Mouse (Mus musculus) embryonic facial prominence, embryonic 10.5 days (tissue): ENCODE measurements around the gene Ube2o. TPM values are rescaled to one million over a fixed set of nuclear protein-coding genes. Genes with fewer than 3 reads are reported as not detected.

ENCODE experiments used
- DNase-seq: peaks from one replicate; pipeline ENCODE4 v3.0.0-alpha.2; 2017; ENCODE audit warnings: low spot score
- H3K27ac ChIP-seq: fragments of 300-500 bp; sonication (generic); replicated peaks from 2 replicates; pipeline ENCODE4 v1.5.1; 2016; ENCODE audit warnings: mild to moderate bottlenecking
- H3K27me3 ChIP-seq: fragments of 300-500 bp; sonication (generic); replicated peaks from 2 replicates; pipeline ENCODE4 v1.6.1; 2016; ENCODE audit warnings: low read depth, mild to moderate bottlenecking; ENCODE audit not compliant: poor library complexity, severe bottlenecking
- H3K36me3 ChIP-seq: fragments of 300-500 bp; sonication (generic); replicated peaks from 2 replicates; pipeline ENCODE4 v1.6.1; 2016; ENCODE audit warnings: mild to moderate bottlenecking, moderate library complexity
- H3K4me1 ChIP-seq: fragments of 300-500 bp; sonication (generic); 2 replicates; pipeline ENCODE4 v1.6.1; 2016
- H3K4me3 ChIP-seq: fragments of 300-500 bp; sonication (generic); 2 replicates; pipeline ENCODE4 v1.5.1; 2016; ENCODE audit warnings: mild to moderate bottlenecking, moderate library complexity
- H3K9me3 ChIP-seq: fragments of 300-500 bp; sonication (generic); 2 replicates; pipeline ENCODE4 v1.6.1; 2016; ENCODE audit warnings: mild to moderate bottlenecking
- WGBS: fragments of 180-500 bp; shearing (Covaris S2); methylation state at CpG from one replicate; pipeline ENCODE4 v1.1.7; 2016; 5-methylcytosine and 5-hydroxymethylcytosine counted together
- polyA plus RNA-seq: library from polyadenylated mRNA; unstranded; fragments of >200 nt; fragmentation: Nextera tagmentation; extraction: Ambion mirVana; gene quantifications from 2 replicates; pipeline ENCODE4 v1.2.1, GENCODE M21; 2016

Gene Ube2o
- polyA plus RNA-seq, 1 experiment from 2014 or later: 12.4 TPM

- WGBS: 86% methylated on average over 19 of the region's 19 CpGs
- Histone ChIP-seq H3K36me3 (peaks cover 10% of the 10 kb centered on the region; the same call in 1 of the 2 replicates), H3K4me3 (no peak overlapping the region), H3K27me3 (no peaks in the 10 kb centered on the region), H3K27ac (no peak overlapping the region), H3K4me1 (peaks cover 65% of the 10 kb centered on the region), H3K9me3 (no peaks in the 10 kb centered on the region)
- DNase-seq: no peak
These were observed 9.2 kb downstream of the Ube2o start for GRCm38 (mm10) chr11:116571767-116572679.

- 88% methylated on average over 7 of the region's 7 CpGs for WGBS
- Histone ChIP-seq H3K36me3 (peaks cover 10% of the 10 kb centered on the region; the same call in 1 of the 2 replicates), H3K27ac (no peak overlapping the region), H3K4me1 (peaks cover 56% of the 10 kb centered on the region), H3K4me3 (no peak overlapping the region), H3K27me3 (no peaks in the 10 kb centered on the region), H3K9me3 (no peaks in the 10 kb centered on the region)
- no peak for DNase-seq
These were observed 10.4 kb downstream of the Ube2o start for GRCm38 (mm10) chr11:116570821-116571220.

- Histone ChIP-seq H3K9me3 (no peaks in the 10 kb centered on the region), H3K4me1 (peaks cover 28% of the 10 kb centered on the region), H3K27ac (no peak overlapping the region), H3K4me3 (no peak overlapping the region), H3K27me3 (no peaks in the 10 kb centered on the region), H3K36me3 (peaks cover 28% of the 10 kb centered on the region)
- 87% methylated on average over 8 of the region's 8 CpGs for WGBS
- DNase-seq: no peak
These were observed 13.7 kb downstream of the Ube2o start for GRCm38 (mm10) chr11:116567531-116567930.

DNA sequence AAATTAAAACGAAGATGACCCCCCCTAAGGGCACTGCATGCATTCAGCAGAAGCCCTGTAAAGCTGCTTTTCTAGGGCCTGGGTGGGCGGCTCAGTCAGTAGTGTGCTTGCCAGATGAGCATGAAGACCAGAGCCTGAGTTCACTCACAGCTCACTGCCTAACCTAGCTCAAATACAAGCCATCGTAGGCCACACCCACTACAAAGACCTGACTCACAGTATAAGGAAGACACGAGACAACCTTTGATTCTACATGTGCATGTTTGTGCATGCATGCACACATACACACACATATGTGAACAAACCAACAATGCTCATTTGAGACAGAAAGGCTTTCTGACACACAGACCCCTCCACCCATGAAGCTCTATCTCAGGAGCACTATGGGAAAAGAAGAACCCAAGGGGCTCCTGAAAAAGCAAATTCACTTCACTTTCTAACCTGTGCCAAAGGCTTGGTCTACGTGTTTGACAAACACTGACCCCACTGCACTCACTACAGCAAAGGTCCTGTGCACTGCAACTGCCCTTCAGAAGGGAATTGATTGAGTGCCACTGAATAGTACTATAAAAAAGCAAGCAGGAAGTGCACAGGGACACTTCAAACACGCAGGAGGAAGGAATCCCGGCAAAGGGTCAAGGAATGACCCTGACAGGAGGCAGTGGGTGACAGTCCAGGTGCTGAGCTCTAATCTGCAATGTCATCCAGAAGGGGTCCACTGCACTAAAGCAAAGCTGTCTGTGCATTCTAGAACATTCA is 15.8 kb downstream of the Ube2o start:
- no peaks in the 10 kb centered on the region for H3K27me3 ChIP-seq
- H3K27ac ChIP-seq: no peak overlapping the region
- WGBS: 67% methylated on average over 7 of the region's 7 CpGs
- H3K4me3 ChIP-seq: no peak overlapping the region
- H3K4me1 ChIP-seq: peaks cover 14% of the 10 kb centered on the region
- DNase-seq: no peak
- H3K9me3 ChIP-seq: no peaks in the 10 kb centered on the region
- H3K36me3 ChIP-seq: peaks cover 21% of the 10 kb centered on the region

DNA sequence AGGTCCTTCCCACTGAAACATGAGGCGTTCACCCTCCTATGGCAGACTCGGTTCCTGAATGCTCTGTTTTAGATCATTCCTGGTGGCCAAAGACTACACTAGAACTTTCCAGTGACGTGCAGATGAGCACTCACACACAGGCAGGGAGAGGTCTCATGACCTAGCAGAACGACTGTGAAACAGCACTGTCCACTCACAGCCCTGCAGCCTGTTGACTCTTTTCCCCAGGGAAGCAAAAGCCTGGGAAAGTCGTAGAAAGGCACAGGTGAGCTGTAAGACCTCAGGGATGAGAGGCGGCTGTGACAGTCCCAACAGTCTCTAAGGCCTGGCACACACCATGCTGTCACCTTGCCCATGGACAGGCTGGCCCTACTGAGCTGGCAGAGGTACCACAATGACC is 24.9 kb downstream of the Ube2o start:
- peaks cover 14% of the 10 kb centered on the region for H3K36me3 ChIP-seq
- DNase-seq: no peak
- H3K9me3 ChIP-seq: no peaks in the 10 kb centered on the region
- WGBS: 70% methylated on average over 6 of the region's 6 CpGs
- H3K4me1 ChIP-seq: peaks cover 48% of the 10 kb centered on the region
- no peak overlapping the region for H3K27ac ChIP-seq
- no peaks in the 10 kb centered on the region for H3K27me3 ChIP-seq
- H3K4me3 ChIP-seq: no peak overlapping the region

DNA sequence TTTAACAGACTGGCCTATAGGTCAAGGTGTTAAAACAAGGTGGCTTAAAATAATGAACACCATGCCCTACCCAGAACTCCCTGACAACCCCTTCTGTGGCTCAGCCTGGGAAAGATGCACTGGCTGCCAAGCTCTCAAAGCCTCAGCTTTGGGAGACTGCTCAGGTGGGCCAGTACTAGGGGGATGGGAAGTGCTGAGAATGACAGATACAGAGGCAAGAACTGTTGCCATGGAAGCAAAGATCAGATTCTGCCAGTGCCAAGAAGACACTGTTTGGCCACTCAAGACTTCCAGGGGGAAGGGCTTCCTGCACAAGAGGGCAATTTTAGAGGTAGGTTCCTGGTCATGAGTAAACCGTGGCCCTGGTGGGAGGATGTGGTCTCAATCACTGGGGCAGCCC is 25.7 kb downstream of the Ube2o start:
- Histone ChIP-seq H3K4me3 (no peak overlapping the region), H3K27me3 (no peaks in the 10 kb centered on the region), H3K4me1 (peaks cover 56% of the 10 kb centered on the region), H3K9me3 (no peaks in the 10 kb centered on the region), H3K36me3 (peaks cover 14% of the 10 kb centered on the region), H3K27ac (no peak overlapping the region)
- DNase-seq: no peak
- WGBS: 92% methylated on average over 1 of the region's 1 CpGs

DNA sequence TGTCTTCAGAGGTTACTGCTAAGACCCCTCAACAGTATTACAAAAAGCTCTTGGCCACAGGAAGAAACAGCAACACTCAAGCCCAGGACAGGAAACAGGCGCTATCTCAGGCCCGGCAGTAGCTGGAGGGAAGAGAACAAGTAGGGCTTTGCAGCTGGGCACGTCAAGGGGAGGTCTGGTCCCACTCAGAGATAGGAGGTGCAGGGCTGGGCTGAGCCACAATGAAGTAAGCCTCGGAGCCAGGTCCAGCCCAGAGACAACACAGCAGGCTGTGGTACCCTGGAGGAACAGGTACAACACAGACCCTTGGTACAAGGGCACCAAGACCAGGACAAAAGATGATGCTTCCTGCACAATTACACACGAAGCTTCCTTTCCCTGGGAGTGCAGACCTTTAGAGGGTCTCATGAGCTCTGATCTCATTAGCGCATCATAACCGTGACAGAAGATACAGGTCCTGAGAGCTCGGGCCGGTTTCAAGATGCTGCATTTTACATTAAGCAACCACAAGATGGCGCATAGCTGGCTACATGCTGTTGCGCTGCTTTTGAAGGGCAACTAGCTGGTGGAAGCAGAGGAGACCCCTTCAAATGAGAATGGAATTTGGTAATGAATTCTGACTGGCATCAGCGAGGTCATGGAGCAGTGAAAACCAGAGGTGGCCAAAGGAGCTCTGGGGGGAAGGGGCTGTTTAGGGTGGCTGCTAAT is 26.9 kb downstream of the Ube2o start:
- H3K4me3 ChIP-seq: no peak overlapping the region
- no peak overlapping the region for H3K27ac ChIP-seq
- H3K4me1 ChIP-seq: peaks cover 68% of the 10 kb centered on the region

DNA sequence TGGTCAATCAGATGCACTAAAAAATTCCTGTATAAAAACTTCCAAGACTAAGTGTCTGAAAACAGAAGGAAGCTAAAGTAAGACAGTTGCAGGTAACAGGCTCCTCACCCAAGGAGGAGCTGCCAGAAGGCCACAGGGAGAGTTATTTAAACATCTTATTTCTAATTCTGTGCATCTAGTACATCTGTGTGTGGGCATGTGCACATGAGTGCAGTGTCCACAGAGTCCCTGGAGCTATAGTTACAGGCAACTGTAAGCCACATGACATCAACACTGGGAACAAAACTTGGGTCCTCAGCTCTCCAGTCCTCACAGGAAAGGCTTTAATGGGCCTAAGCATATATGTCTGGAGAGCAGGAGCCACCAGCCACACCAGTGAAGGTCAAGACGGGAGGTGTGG is 29.1 kb downstream of the Ube2o start:
- Histone ChIP-seq H3K27ac (no peak overlapping the region), H3K27me3 (no peaks in the 10 kb centered on the region), H3K36me3 (peaks cover 32% of the 10 kb centered on the region), H3K4me3 (no peak overlapping the region), H3K4me1 (peaks cover 63% of the 10 kb centered on the region), H3K9me3 (no peaks in the 10 kb centered on the region)
- no peak for DNase-seq
- 89% methylated on average over 1 of the region's 1 CpGs for WGBS

More for the DNA sequence above, 26.9 kb downstream of the Ube2o start:
- WGBS: 54% methylated on average over 12 of the region's 12 CpGs
- Histone ChIP-seq H3K36me3 (peaks cover 14% of the 10 kb centered on the region), H3K9me3 (no peaks in the 10 kb centered on the region), H3K27me3 (no peaks in the 10 kb centered on the region)
- peak; percentile 53 for DNase-seq

GRCm38 (mm10) chr11:116550748-116551147 is 30.5 kb downstream of the Ube2o start:
- Histone ChIP-seq H3K4me1 (peaks cover 51% of the 10 kb centered on the region), H3K4me3 (no peak overlapping the region), H3K27ac (peak overlapping the region; percentile 62), H3K9me3 (no peaks in the 10 kb centered on the region), H3K36me3 (peaks cover 47% of the 10 kb centered on the region), H3K27me3 (no peaks in the 10 kb centered on the region)
- no peak for DNase-seq
- 64% methylated on average over 7 of the region's 7 CpGs for WGBS

GRCm38 (mm10) chr11:116549273-116550038 is 31.8 kb downstream of the Ube2o start:
- peaks cover 40% of the 10 kb centered on the region for H3K4me1 ChIP-seq

GRCm38 (mm10) chr11:116548780-116549179 is 32.5 kb downstream of the Ube2o start:
- Histone ChIP-seq H3K9me3 (no peaks in the 10 kb centered on the region), H3K4me3 (no peak overlapping the region), H3K4me1 (peaks cover 35% of the 10 kb centered on the region), H3K36me3 (peaks cover 66% of the 10 kb centered on the region), H3K27me3 (no peaks in the 10 kb centered on the region), H3K27ac (no peak overlapping the region)
- no peak for DNase-seq
- 96% methylated on average over 9 of the region's 9 CpGs for WGBS

More at GRCm38 (mm10) chr11:116549273-116550038, 31.8 kb downstream of the Ube2o start:
- no peak overlapping the region for H3K27ac ChIP-seq
- H3K27me3 ChIP-seq: no peaks in the 10 kb centered on the region
- no peak overlapping the region for H3K4me3 ChIP-seq
- H3K9me3 ChIP-seq: no peaks in the 10 kb centered on the region
- H3K36me3 ChIP-seq: peaks cover 59% of the 10 kb centered on the region
- 88% methylated on average over 11 of the region's 11 CpGs for WGBS
- no peak for DNase-seq
